Mouse (Mus musculus) bone marrow macrophage, adult 2 months (primary cell): ENCODE measurements around the gene 1700025G04Rik.

ENCODE experiments used
- CTCF ChIP-seq: IDR thresholded peaks from 2 replicates; pipeline ENCODE4 v1.5.1; 2012; ENCODE audit warnings: low read depth, mild to moderate bottlenecking, low read length, moderate library complexity
- POLR2A ChIP-seq: IDR thresholded peaks from 2 replicates; pipeline ENCODE4 v1.6.1; 2012; ENCODE audit warnings: mild to moderate bottlenecking, low read depth, low read length, borderline replicate concordance

GRCm38 (mm10) chr1:151845926-151846782 lies 243.8 kb downstream of the 1700025G04Rik start:
- no peak for TF ChIP-seq CTCF
- TF ChIP-seq POLR2A = no peak
